Mouse (Mus musculus) heart, embryonic 10.5 days (tissue): ENCODE measurements around the gene Stom. TPM values are rescaled to one million over a fixed set of nuclear protein-coding genes. Genes with fewer than 3 reads are reported as not detected.
A peak's percentile ranks its signal among the peaks of the same experiment; 100 is the strongest.

Source experiments
- DNase-seq: peaks from one replicate; pipeline ENCODE4 v3.0.0-alpha.2; 2017; ENCODE audit warnings: low spot score
- H3K27ac ChIP-seq: fragments of 300-500 bp; sonication (generic); 2 replicates; pipeline ENCODE4 v1.5.1; 2016; ENCODE audit warnings: mild to moderate bottlenecking
- H3K27me3 ChIP-seq: fragments of 300-500 bp; sonication (generic); 2 replicates; pipeline ENCODE4 v1.6.1; 2016; ENCODE audit warnings: mild to moderate bottlenecking; ENCODE audit not compliant: poor library complexity, insufficient read depth, severe bottlenecking
- H3K36me3 ChIP-seq: fragments of 300-500 bp; sonication (generic); 2 replicates; pipeline ENCODE4 v1.6.1; 2016; ENCODE audit warnings: mild to moderate bottlenecking, moderate library complexity
- H3K4me1 ChIP-seq: fragments of 300-500 bp; sonication (generic); 2 replicates; pipeline ENCODE4 v1.6.1; 2016; ENCODE audit warnings: mild to moderate bottlenecking
- H3K4me3 ChIP-seq: fragments of 300-500 bp; sonication (generic); 2 replicates; pipeline ENCODE4 v1.5.1; 2016; ENCODE audit warnings: mild to moderate bottlenecking, moderate library complexity
- H3K9me3 ChIP-seq: fragments of 300-500 bp; sonication (generic); 2 replicates; pipeline ENCODE4 v1.6.1; 2016; ENCODE audit warnings: mild to moderate bottlenecking, moderate library complexity
- WGBS: fragments of 180-500 bp; shearing (Covaris S2); methylation state at CpG from one replicate; pipeline ENCODE4 v1.1.7; 2016; 5-methylcytosine and 5-hydroxymethylcytosine counted together
- polyA plus RNA-seq: library from polyadenylated mRNA; unstranded; fragments of >200 nt; fragmentation: Nextera tagmentation; extraction: Ambion mirVana; gene quantifications from 2 replicates; pipeline ENCODE4 v1.2.1, GENCODE M21; 2016

Stom gene
- polyA plus RNA-seq, 1 experiment from 2014 or later = 34.0 TPM

- H3K36me3 ChIP-seq = no peaks in the 10 kb centered on the region; the same call in 1 of the 2 replicates
- H3K27ac ChIP-seq = no peak overlapping the region
- peaks cover 26% of the 10 kb centered on the region for H3K4me1 ChIP-seq
- peaks cover 56% of the 10 kb centered on the region for H3K27me3 ChIP-seq
- DNase-seq = no peak
- no peak overlapping the region for H3K4me3 ChIP-seq
- no peaks in the 10 kb centered on the region for H3K9me3 ChIP-seq
- WGBS = 81% methylated on average over 4 of the region's 4 CpGs
Observed at GRCm38 (mm10) chr2:35283997-35284396, 52.8 kb downstream of the Stom start.

GRCm38 (mm10) chr2:35282214-35282613 lies 54.6 kb downstream of the Stom start:
- H3K9me3 ChIP-seq = no peaks in the 10 kb centered on the region
- H3K4me3 ChIP-seq = peak overlapping the region; percentile 54
- H3K36me3 ChIP-seq = no peaks in the 10 kb centered on the region; the same call in 1 of the 2 replicates
- WGBS = 2% methylated on average over 32 of the region's 32 CpGs
- peaks cover 29% of the 10 kb centered on the region for H3K4me1 ChIP-seq
- no peak for DNase-seq
- peak overlapping the region; percentile 44; the same call in 1 of the 2 replicates for H3K27ac ChIP-seq
- peaks cover 56% of the 10 kb centered on the region for H3K27me3 ChIP-seq

- Histone ChIP-seq H3K9me3 (no peaks in the 10 kb centered on the region), H3K36me3 (no peaks in the 10 kb centered on the region), H3K4me3 (no peak overlapping the region), H3K27me3 (peaks cover 56% of the 10 kb centered on the region), H3K4me1 (peaks cover 24% of the 10 kb centered on the region), H3K27ac (no peak overlapping the region)
- WGBS = 65% methylated on average over 3 of the region's 3 CpGs
- DNase-seq = no peak
Observed at GRCm38 (mm10) chr2:35280001-35280400, 56.8 kb downstream of the Stom start.

- no peak overlapping the region for H3K27ac ChIP-seq
- peaks cover 43% of the 10 kb centered on the region for H3K27me3 ChIP-seq
- no peaks in the 10 kb centered on the region for H3K36me3 ChIP-seq
- DNase-seq = no peak
- H3K4me3 ChIP-seq = no peak overlapping the region
- H3K4me1 ChIP-seq = peaks cover 28% of the 10 kb centered on the region
- WGBS = 78% methylated on average over 7 of the region's 7 CpGs
- H3K9me3 ChIP-seq = no peaks in the 10 kb centered on the region
Observed at GRCm38 (mm10) chr2:35278371-35279210, 58.2 kb downstream of the Stom start.

GRCm38 (mm10) chr2:35277686-35278085 lies 59.1 kb downstream of the Stom start:
- WGBS = 70% methylated on average over 3 of the region's 3 CpGs
- Histone ChIP-seq H3K9me3 (no peaks in the 10 kb centered on the region), H3K27ac (no peak overlapping the region), H3K27me3 (peaks cover 34% of the 10 kb centered on the region), H3K36me3 (no peaks in the 10 kb centered on the region), H3K4me1 (peaks cover 32% of the 10 kb centered on the region), H3K4me3 (no peak overlapping the region)
- no peak for DNase-seq

GRCm38 (mm10) chr2:35273536-35273935 lies 63.2 kb downstream of the Stom start:
- H3K9me3 ChIP-seq = no peaks in the 10 kb centered on the region
- peak overlapping the region; percentile 72; the same call in 1 of the 2 replicates for H3K27ac ChIP-seq

GRCm38 (mm10) chr2:35272881-35273280 lies 63.9 kb downstream of the Stom start:
- no peak for DNase-seq
- H3K27ac ChIP-seq = peak overlapping the region; percentile 72; the same call in 1 of the 2 replicates

More at GRCm38 (mm10) chr2:35273536-35273935, 63.2 kb downstream of the Stom start:
- Histone ChIP-seq H3K36me3 (no peaks in the 10 kb centered on the region), H3K4me1 (peaks cover 62% of the 10 kb centered on the region), H3K4me3 (no peak overlapping the region), H3K27me3 (no peaks in the 10 kb centered on the region)
- 22% methylated on average over 2 of the region's 2 CpGs for WGBS
- DNase-seq = no peak

GRCm38 (mm10) chr2:35271817-35272216 lies 65.0 kb downstream of the Stom start:
- Histone ChIP-seq H3K27me3 (no peaks in the 10 kb centered on the region), H3K27ac (peak overlapping the region; percentile 47; the same call in 1 of the 2 replicates), H3K4me1 (peaks cover 69% of the 10 kb centered on the region), H3K4me3 (no peak overlapping the region), H3K36me3 (no peaks in the 10 kb centered on the region), H3K9me3 (no peaks in the 10 kb centered on the region)
- no peak for DNase-seq
- 51% methylated on average over 2 of the region's 2 CpGs for WGBS

More at GRCm38 (mm10) chr2:35272881-35273280, 63.9 kb downstream of the Stom start:
- WGBS = 77% methylated on average over 6 of the region's 6 CpGs
- Histone ChIP-seq H3K27me3 (no peaks in the 10 kb centered on the region), H3K36me3 (no peaks in the 10 kb centered on the region), H3K4me3 (no peak overlapping the region), H3K9me3 (no peaks in the 10 kb centered on the region), H3K4me1 (peaks cover 66% of the 10 kb centered on the region)

- peak; percentile 93 for DNase-seq
- peak overlapping the region; percentile 18; the same call in 1 of the 2 replicates for H3K4me3 ChIP-seq
- no peaks in the 10 kb centered on the region for H3K9me3 ChIP-seq
- H3K27me3 ChIP-seq = no peaks in the 10 kb centered on the region; the same call in 1 of the 2 replicates
- peaks cover 81% of the 10 kb centered on the region for H3K4me1 ChIP-seq
- peak overlapping the region; percentile 71 for H3K27ac ChIP-seq
- 10% methylated on average over 10 of the region's 10 CpGs for WGBS
- H3K36me3 ChIP-seq = no peaks in the 10 kb centered on the region
Observed at GRCm38 (mm10) chr2:35270531-35270984, 66.2 kb downstream of the Stom start.

- peaks cover 89% of the 10 kb centered on the region for H3K4me1 ChIP-seq
- no peaks in the 10 kb centered on the region; the same call in 1 of the 2 replicates for H3K27me3 ChIP-seq
- DNase-seq = no peak
- WGBS = 63% methylated on average over 4 of the region's 4 CpGs
- H3K36me3 ChIP-seq = no peaks in the 10 kb centered on the region
- H3K4me3 ChIP-seq = no peak overlapping the region; the same call in 1 of the 2 replicates
- peak overlapping the region; percentile 71 for H3K27ac ChIP-seq
- H3K9me3 ChIP-seq = no peaks in the 10 kb centered on the region
Observed at GRCm38 (mm10) chr2:35269716-35270260, 67.0 kb downstream of the Stom start.

GRCm38 (mm10) chr2:35269136-35269535 lies 67.6 kb downstream of the Stom start:
- H3K27ac ChIP-seq = peak overlapping the region; percentile 71
- H3K4me3 ChIP-seq = no peak overlapping the region
- H3K4me1 ChIP-seq = peaks cover 91% of the 10 kb centered on the region
- no peak for DNase-seq
- WGBS = 82% methylated on average over 6 of the region's 6 CpGs
- no peaks in the 10 kb centered on the region for H3K9me3 ChIP-seq
- no peaks in the 10 kb centered on the region for H3K36me3 ChIP-seq
- H3K27me3 ChIP-seq = no peaks in the 10 kb centered on the region; the same call in 1 of the 2 replicates

- WGBS = 49% methylated on average over 10 of the region's 10 CpGs
- Histone ChIP-seq H3K4me3 (no peak overlapping the region), H3K36me3 (no peaks in the 10 kb centered on the region), H3K27ac (peak overlapping the region; percentile 66; the same call in 1 of the 2 replicates), H3K27me3 (no peaks in the 10 kb centered on the region; the same call in 1 of the 2 replicates), H3K9me3 (no peaks in the 10 kb centered on the region), H3K4me1 (peaks cover 80% of the 10 kb centered on the region)
- DNase-seq = no peak
Observed at GRCm38 (mm10) chr2:35267876-35268566, 68.8 kb downstream of the Stom start.
